Mouse (Mus musculus) forebrain, embryonic 16.5 days (tissue): ENCODE results near the gene Gbp6. TPM values are rescaled to one million over a fixed set of nuclear protein-coding genes. Genes with fewer than 3 reads are reported as not detected.
"Not testable (repeated sequence)": the region's sequence is repeated elsewhere in the genome, so short reads cannot be mapped to it uniquely, and the experiment has no call there.

Experiments
- ATAC-seq: fragments of 200-750 bp; cut with Nextera tagmentation; 2 replicates; pipeline ENCODE4 v1.8.0; 2017; ENCODE audit warnings: mild to moderate bottlenecking, moderate library complexity
- H3K27ac ChIP-seq: fragments of 300-500 bp; sonication (generic); 2 replicates; pipeline ENCODE4 v1.5.1; 2014; ENCODE audit warnings: low read length, control low read depth
- H3K27me3 ChIP-seq: fragments of 300-500 bp; sonication (generic); replicated peaks from 2 replicates; pipeline ENCODE4 v1.6.1; 2014; ENCODE audit warnings: low read length; ENCODE audit not compliant: control insufficient read depth, insufficient read depth
- H3K36me3 ChIP-seq: fragments of 300-500 bp; sonication (generic); 2 replicates; pipeline ENCODE4 v1.6.1; 2014; ENCODE audit not compliant: control insufficient read depth, insufficient read depth
- H3K4me1 ChIP-seq: fragments of 300-500 bp; sonication (generic); replicated peaks from 2 replicates; pipeline ENCODE4 v1.6.1; 2014; ENCODE audit warnings: low read length; ENCODE audit not compliant: control insufficient read depth, insufficient read depth
- H3K4me2 ChIP-seq: fragments of 300-500 bp; sonication (generic); 2 replicates; pipeline ENCODE4 v1.6.1; 2014; ENCODE audit warnings: mild to moderate bottlenecking, low read length, control low read depth
- H3K4me3 ChIP-seq: fragments of 300-500 bp; sonication (generic); replicated peaks from 2 replicates; pipeline ENCODE4 v1.5.1; 2014; ENCODE audit warnings: mild to moderate bottlenecking, low read length, control low read depth
- H3K9ac ChIP-seq: fragments of 300-500 bp; sonication (generic); replicated peaks from 2 replicates; pipeline ENCODE4 v1.6.1; 2014; ENCODE audit warnings: low read depth, low read length, control low read depth
- H3K9me3 ChIP-seq: fragments of 300-500 bp; sonication (generic); 2 replicates; pipeline ENCODE4 v1.6.1; 2016; ENCODE audit warnings: low read length; ENCODE audit not compliant: control insufficient read depth
- WGBS: fragments of 180-500 bp; shearing (Covaris S2); extraction: QIAGEN DNeasy Blood & Tissue Kit; methylation state at CpG from one replicate; pipeline ENCODE4 v1.1.7; 2014; 5-methylcytosine and 5-hydroxymethylcytosine counted together
- polyA plus RNA-seq: library from polyadenylated mRNA; unstranded; fragments of >200 nt; fragmentation: Nextera tagmentation; extraction: Ambion mirVana; gene quantifications from 2 replicates; pipeline ENCODE4 v1.2.1, GENCODE M21; 2015

Gene Gbp6
- polyA plus RNA-seq = 1.6 and 1.8 TPM in 2 replicates

DNA sequence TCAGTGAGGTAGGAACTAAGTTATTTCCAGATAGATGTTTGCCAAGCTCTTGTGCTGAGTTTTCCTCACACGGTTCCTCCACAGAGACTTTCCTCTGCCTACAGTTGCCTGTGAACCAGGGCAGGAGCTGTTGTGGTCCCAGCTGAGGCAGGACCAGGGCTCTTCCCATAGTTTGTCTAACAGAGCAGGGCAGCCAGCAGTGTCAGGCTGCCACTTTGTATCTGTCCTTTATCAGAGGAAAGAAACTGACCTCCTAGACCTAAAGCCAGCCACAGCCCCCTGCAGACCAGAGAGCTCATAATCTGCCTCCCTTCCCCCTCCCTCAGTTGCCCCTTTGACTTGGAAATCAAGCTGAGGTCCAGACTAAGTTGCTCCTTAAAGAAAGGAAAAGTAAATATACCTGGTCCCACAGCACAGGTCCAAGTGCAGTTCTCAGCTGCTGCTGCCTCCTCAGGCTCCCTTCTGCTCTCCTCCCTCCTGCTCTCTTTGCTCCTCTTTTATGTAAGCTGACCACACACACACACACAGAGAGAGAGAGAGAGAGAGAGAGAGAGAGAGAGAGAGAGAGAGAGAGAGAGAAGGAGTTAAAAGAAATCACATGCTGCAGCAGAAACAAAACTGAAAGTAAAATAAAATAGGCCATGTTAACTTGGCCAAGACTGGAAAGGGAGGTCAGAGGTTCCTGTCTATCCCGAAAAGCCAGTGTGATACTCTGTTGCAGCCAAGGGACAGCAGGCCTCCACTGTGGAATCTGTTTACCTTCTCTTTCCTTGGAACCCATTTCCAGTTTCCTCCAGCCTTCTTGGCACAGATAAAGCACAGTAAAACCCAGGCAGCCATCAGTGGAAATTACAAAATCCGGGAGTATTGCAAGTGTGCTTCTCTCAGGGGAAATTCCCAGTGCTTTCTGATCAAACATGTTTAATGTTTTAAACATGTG, at the start of gene Gbp6, which contains the start of gene Gm43302:
Gene Gbp6 (minus strand): TSS at position 473 of the 940 bp plus-strand sequence.
Gene Gm43302 (minus strand): TSS at position 470 of the 940 bp plus-strand sequence.
- not testable (repeated sequence) for H3K4me1 ChIP-seq, H3K9me3 ChIP-seq, H3K27me3 ChIP-seq, H3K36me3 ChIP-seq, H3K9ac ChIP-seq, H3K4me3 ChIP-seq, ATAC-seq, H3K4me2 ChIP-seq, H3K27ac ChIP-seq
- 56% methylated on average over 3 of the region's 3 CpGs for WGBS

DNA sequence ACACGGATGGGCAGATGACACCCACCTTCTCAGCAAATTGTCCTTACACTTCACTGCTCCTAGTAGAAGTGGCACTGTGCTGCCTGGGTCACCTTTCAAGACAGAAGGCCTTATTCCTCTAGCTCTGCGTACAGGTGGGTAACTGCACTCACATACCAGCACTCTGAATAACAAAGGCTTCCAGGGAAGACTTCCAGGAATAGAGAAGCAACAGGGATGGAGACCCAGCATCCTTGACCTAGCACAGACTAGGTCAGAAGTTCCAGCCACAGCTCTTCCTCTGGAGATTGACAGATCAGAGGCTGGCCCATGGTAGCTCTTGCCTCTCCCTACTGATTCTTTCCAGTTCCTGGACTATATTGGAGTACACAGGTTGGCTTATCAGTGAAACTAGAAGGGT, 47.8 kb upstream of the Gbp6 start:
- H3K9ac ChIP-seq = no peak overlapping the region
- H3K4me1 ChIP-seq = no peaks in the 10 kb centered on the region
- H3K4me3 ChIP-seq = no peak overlapping the region
- H3K4me2 ChIP-seq = no peak overlapping the region
- no peak for ATAC-seq
- no peak overlapping the region for H3K27ac ChIP-seq
- WGBS = 73% methylated on average over 2 of the region's 2 CpGs
- H3K27me3 ChIP-seq = no peaks in the 10 kb centered on the region
- no peaks in the 10 kb centered on the region for H3K9me3 ChIP-seq
- H3K36me3 ChIP-seq = no peaks in the 10 kb centered on the region

DNA sequence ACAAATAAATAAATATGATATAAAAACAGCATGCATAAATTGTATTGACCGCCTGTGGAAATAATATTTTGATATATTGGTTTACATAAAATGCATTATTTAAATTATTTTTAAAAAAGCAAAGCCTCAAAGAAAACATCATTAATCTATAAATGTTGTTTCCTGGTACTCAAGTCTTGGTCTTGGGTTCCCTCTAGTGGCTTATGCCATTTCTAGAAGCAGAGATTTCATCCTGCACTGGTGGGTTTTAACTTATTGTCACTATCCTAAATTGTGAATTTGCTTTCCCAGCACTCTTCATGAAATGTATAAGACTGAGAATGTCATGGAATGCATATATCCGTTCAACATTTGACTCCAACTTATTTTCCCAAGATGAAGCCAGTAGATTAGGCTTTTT, 29.0 kb upstream of the Gbp6 start:
- no peaks in the 10 kb centered on the region for H3K4me1 ChIP-seq
- H3K36me3 ChIP-seq = no peaks in the 10 kb centered on the region
- no peak overlapping the region for H3K9ac ChIP-seq
- no peak for ATAC-seq
- no peaks in the 10 kb centered on the region for H3K9me3 ChIP-seq
- no peak overlapping the region for H3K4me3 ChIP-seq
- H3K4me2 ChIP-seq = no peak overlapping the region
- no peaks in the 10 kb centered on the region for H3K27me3 ChIP-seq
- no peak overlapping the region for H3K27ac ChIP-seq
- WGBS = 73% methylated on average over 2 of the region's 2 CpGs

DNA sequence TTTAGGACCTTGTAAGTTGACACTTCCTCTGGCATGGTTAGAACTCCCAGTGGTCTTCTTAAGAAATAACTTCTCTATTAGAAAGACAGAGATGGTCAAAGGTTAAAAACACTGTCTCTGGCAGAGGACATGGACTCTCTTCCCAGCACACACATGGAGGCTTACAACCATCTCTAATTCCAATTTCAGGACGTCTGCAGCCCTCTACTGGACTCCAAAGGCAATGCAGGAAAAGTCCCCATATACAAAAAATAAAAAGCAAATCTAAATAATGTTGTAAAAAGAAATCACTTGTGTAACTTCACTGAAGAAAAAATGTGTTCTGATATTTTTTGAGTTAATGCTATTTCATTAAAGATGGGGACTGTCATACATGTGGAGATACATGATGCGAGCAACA, 17.4 kb upstream of the Gbp6 start:
- Histone ChIP-seq H3K4me2 (no peak overlapping the region), H3K4me3 (no peak overlapping the region), H3K27me3 (no peaks in the 10 kb centered on the region), H3K36me3 (no peaks in the 10 kb centered on the region), H3K9ac (no peak overlapping the region), H3K27ac (no peak overlapping the region), H3K9me3 (no peaks in the 10 kb centered on the region), H3K4me1 (no peaks in the 10 kb centered on the region)
- 82% methylated on average over 2 of the region's 2 CpGs for WGBS
- no peak for ATAC-seq

DNA sequence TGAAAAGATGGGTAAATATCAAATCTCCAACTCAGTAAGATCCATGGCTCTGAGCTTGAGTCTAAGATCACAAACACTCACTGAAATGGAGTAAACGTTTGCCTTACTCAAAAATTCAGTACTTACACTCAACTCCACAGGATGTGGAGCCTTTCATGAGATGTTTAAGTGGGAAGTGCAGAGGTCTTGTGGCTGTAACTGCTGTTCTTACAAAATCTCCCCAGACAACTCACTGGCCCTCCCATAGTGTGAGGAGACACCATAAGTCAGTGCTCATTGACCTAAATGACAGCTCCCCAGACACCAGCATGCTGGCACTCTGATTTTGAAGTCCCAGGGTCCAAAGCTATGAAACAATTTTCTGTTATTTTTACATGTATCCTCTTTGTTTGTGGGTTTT, 15.7 kb upstream of the Gbp6 start:
- H3K36me3 ChIP-seq, H3K9ac ChIP-seq, ATAC-seq, H3K4me1 ChIP-seq, H3K4me3 ChIP-seq, H3K27me3 ChIP-seq, H3K9me3 ChIP-seq, H3K4me2 ChIP-seq, H3K27ac ChIP-seq: not testable (repeated sequence)
- 67% methylated on average over 1 of the region's 1 CpGs for WGBS

DNA sequence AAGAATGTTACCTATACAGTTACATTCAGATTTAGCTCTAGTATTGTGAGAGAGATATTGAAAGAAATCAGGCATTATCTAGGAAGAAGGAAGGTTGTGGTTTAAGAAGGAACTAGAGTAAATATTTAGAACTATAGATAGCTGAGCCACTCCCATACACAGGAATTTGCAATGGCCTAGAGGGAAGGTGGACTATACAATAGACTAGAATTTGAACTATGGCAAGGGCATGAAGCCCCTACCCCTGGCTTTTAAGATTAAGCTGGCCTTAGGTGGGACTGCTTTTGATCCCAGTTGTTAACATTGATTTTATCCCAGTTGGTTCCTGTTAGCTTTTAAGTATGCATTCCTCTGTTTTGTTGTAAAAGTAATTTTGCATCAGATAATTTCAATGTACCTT, 13.4 kb upstream of the Gbp6 start:
- H3K9me3 ChIP-seq, ATAC-seq, H3K4me3 ChIP-seq, H3K4me1 ChIP-seq, H3K9ac ChIP-seq, H3K27ac ChIP-seq, H3K4me2 ChIP-seq, H3K27me3 ChIP-seq, H3K36me3 ChIP-seq: not testable (repeated sequence)

DNA sequence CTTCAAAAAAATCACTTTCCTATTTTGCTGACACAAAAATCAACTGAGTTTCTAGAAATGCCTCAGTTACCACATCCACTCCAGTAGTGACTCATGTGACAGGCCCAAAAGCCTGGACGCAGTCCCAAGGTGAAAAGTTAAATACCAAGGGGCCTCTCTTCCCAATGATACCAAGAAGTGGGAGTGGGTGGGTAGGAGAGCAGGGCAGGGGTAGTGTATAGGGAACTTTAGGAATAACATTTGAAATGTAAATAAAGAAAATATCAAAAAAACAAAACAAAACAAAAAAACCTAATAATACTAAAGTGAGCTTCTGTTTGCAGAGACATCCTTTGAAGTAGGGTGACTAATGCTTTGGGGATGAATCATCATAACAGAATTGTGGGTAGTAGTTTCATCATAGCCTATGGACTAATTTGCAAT, 12.7 kb upstream of the Gbp6 start:
- no peaks in the 10 kb centered on the region for H3K4me1 ChIP-seq
- no peak overlapping the region for H3K4me2 ChIP-seq
- no peak overlapping the region for H3K4me3 ChIP-seq
- H3K9me3 ChIP-seq = no peaks in the 10 kb centered on the region
- H3K27ac ChIP-seq = no peak overlapping the region
- WGBS = 91% methylated on average over 1 of the region's 1 CpGs
- H3K27me3 ChIP-seq = no peaks in the 10 kb centered on the region
- no peaks in the 10 kb centered on the region for H3K36me3 ChIP-seq
- no peak for ATAC-seq
- no peak overlapping the region for H3K9ac ChIP-seq

DNA sequence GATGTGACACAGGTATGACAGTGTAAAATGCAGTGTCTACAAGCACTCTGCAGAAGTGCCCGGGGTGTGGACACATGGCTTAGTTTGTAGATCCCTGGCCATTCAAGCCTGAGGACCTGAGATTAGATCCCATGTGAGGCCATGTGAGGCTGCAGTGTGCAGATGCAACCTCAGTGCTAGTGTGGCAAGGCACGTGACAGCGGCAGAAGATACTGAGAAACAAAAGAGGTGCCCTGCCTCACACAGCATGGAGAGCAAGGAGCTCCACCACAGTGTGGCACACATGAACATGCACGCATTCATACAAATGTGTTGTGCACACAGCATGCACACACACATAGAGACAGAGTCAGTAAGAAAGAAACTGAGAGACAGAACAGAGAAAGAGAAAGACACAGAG, 12.2 kb upstream of the Gbp6 start:
- not testable (repeated sequence) for H3K36me3 ChIP-seq, H3K9me3 ChIP-seq, H3K9ac ChIP-seq, H3K27ac ChIP-seq, H3K4me3 ChIP-seq, H3K4me1 ChIP-seq, H3K4me2 ChIP-seq, H3K27me3 ChIP-seq, ATAC-seq
- WGBS = 90% methylated on average over 4 of the region's 4 CpGs

DNA sequence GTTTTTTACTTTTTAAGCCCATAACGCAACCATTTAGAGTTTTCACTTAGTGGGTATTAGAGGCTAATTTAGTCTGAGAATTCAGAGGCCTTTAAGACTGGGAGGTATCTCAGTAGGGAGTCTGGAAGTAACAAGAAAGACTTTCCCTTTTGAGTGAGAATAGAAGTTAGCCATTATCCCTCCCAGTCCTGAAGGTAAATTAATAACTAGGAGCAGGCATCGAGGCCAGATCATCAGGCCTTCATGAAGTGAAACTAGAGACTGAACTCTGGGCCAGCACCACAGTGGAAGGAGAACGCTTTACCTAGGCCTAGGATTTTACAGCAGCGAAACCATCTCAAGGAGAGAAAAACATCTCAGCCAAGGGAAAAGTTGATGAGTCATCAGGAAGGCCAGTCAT, 8.5 kb upstream of the Gbp6 start:
- Histone ChIP-seq H3K36me3 (no peaks in the 10 kb centered on the region), H3K4me3 (no peak overlapping the region), H3K27ac (no peak overlapping the region), H3K9ac (no peak overlapping the region), H3K4me1 (no peaks in the 10 kb centered on the region), H3K27me3 (no peaks in the 10 kb centered on the region), H3K4me2 (no peak overlapping the region), H3K9me3 (no peaks in the 10 kb centered on the region)
- no peak for ATAC-seq
- WGBS = 52% methylated on average over 4 of the region's 4 CpGs
